Mouse (Mus musculus): ENCODE results near the gene Phf1.

Gene Phf1

DNA sequence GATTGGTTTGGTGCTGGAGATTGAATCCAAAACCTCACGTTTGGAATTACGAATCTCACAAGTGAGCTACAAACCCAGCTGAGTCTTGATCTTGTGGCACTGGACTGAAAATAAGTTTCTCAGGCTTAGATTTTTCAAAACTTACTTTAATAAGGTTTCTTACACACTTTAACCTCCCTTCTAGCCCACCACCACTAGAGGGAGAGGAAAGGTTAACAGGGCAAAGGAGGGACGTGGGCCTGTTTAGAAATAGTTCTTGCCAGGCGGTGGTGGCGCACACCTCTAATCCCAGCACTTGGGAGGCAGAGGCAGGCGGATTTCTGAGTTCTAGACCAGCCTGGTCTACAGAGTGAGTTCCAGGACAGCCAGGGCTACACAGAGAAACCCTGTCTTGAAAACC is 44.5 kb downstream of the Phf1 start:
- peak; percentile 54 for DNase-seq (ENCODE audit: low read depth)

- no peak for DNase-seq (ENCODE audit: low read depth)
These were observed 46.6 kb downstream of the Phf1 start for GRCm38 (mm10) chr17:26979426-26979825.

DNA sequence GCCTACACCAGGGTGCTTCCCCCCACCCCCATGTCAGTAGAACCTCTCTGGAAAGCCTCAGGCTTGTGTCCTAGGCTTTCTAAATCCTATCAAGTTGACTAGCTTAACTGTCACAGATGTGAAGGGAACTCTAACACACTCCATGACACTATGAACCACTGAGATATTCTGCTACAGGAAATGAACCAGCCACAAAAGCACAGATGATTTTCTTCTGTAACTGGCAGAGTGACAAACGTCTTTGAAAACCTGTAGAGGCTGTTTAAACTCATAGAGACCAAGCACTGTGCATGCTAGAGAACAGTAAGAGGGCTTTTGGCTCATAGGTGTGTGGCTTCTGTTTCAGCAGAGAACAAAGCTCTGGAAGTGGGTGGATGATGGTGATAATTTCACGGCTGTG is 48.2 kb downstream of the Phf1 start:
- DNase-seq (ENCODE audit: low read depth) = peak; percentile 82

- no peak for DNase-seq (ENCODE audit: low read depth)
These were observed 50.5 kb downstream of the Phf1 start for GRCm38 (mm10) chr17:26983382-26983781.

DNA sequence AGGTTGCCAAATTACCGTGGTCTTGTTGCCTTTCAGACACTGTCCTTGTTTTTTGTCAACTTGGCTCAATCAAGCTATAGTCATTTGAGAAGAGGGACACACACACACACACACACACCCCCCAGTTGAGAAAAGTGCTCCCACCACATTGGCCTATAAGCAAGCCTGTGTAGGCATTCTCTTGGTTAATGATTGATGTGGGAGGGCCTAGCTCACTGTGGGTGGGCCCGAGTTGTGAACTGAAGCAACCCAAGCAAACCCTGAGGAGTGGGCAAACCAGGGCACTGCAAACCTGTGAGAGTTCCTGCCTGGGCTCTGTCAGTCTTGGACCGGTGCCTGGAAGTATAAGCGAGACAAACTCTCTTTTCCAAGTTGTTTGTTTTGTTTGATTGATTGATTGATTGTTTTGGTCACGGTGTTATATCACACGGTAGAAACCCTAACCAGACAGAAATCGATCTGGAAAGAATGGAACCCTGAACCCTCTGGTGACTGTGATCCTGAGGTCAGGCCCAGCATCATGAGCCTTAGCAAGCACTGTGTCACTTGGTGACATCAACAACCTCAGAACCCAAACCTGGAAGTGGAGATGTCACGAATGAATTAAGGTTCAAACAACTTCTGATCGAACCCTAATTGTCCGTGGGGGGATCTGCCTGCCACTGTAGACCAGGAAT is 52.8 kb downstream of the Phf1 start:
- DNase-seq (ENCODE audit: low read depth) = no peak

Measured in naive thymus-derived CD4-positive, alpha-beta T cell, adult 2 months (primary cell).